Mouse (Mus musculus): ENCODE data around the gene Upk1b. TPM values are rescaled to one million over a fixed set of nuclear protein-coding genes. Genes with fewer than 3 reads are reported as not detected.

The Upk1b gene
- polyA plus RNA-seq, 1 experiment from 2014 or later: 1.8 TPM

DNA sequence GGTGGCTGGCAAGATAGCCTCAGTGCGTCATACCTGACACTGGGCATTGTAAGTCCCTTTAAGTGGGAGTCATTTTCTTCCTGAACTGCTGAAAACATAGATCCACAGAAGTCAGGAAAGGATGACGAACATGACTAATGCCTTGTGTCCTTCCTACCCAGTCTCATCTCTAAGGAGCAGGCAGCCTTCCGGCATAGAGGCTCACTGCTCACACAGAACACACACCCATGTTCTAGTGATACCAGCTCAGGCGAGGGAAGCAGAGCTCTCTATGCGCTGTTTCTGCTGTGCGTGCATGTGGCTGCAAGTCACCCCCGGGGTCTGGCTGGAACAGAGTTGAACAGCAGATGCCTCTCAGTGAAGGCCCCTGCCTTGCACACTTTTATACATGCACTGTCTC lies 14.8 kb downstream of the Upk1b start:
- ATAC-seq (ENCODE audit: insufficient read depth, low FRiP score, low TSS enrichment) (no peak), DNase-seq (ENCODE audit: low spot score) (no peak)
- 84% methylated on average over 7 of the region's 7 CpGs for WGBS
- Histone ChIP-seq H3K4me1 (ENCODE audit: control insufficient read depth, insufficient read depth, low read length) (no peaks in the 10 kb centered on the region), H3K9ac (ENCODE audit: low read length) (no peak overlapping the region), H3K9me3 (ENCODE audit: control insufficient read depth, low read length) (no peaks in the 10 kb centered on the region), H3K36me3 (ENCODE audit: control insufficient read depth, insufficient read depth, low read length) (no peaks in the 10 kb centered on the region), H3K4me2 (ENCODE audit: low read depth) (no peak overlapping the region), H3K4me3 (ENCODE audit: low read depth, low read length) (no peak overlapping the region), H3K27ac (ENCODE audit: low read depth, low read length) (no peak overlapping the region), H3K27me3 (ENCODE audit: control insufficient read depth, insufficient read depth, low read length) (no peaks in the 10 kb centered on the region)

- Histone ChIP-seq H3K27ac (ENCODE audit: low read depth, low read length) (no peak overlapping the region), H3K9ac (ENCODE audit: low read length) (no peak overlapping the region), H3K4me1 (ENCODE audit: control insufficient read depth, insufficient read depth, low read length) (no peaks in the 10 kb centered on the region), H3K27me3 (ENCODE audit: control insufficient read depth, insufficient read depth, low read length) (no peaks in the 10 kb centered on the region), H3K36me3 (ENCODE audit: control insufficient read depth, insufficient read depth, low read length) (no peaks in the 10 kb centered on the region), H3K9me3 (ENCODE audit: control insufficient read depth, low read length) (no peaks in the 10 kb centered on the region), H3K4me3 (ENCODE audit: low read depth, low read length) (no peak overlapping the region), H3K4me2 (ENCODE audit: low read depth) (no peak overlapping the region)
- ATAC-seq (ENCODE audit: insufficient read depth, low FRiP score, low TSS enrichment) (no peak), DNase-seq (ENCODE audit: low spot score) (no peak)
- WGBS: 60% methylated on average over 2 of the region's 2 CpGs
Measured at GRCm38 (mm10) chr16:38782524-38783067, 17.5 kb downstream of the Upk1b start.

DNA sequence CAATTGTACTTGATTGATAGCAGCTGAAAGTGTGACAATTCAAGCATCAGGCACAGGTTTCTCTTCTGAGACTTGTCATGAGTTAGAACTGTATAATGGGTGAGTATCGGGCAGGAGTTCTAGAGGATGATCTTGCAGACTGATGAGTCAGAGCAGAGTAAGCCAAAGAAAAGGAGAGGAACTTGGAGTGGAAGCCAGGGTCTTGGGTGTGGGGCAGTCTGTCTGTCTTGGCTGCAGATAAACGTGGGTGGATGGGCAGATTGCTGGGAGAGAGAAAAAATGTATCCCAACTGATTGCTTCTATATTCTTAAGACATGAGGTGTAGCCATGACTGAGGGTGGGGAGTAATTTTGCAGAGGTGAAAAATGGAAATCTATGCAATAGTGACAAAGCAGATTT lies 18.2 kb downstream of the Upk1b start:
- DNase-seq (ENCODE audit: low spot score): no peak
- Histone ChIP-seq H3K4me3 (ENCODE audit: low read depth, low read length) (no peak overlapping the region), H3K36me3 (ENCODE audit: control insufficient read depth, insufficient read depth, low read length) (no peaks in the 10 kb centered on the region), H3K4me1 (ENCODE audit: control insufficient read depth, insufficient read depth, low read length) (no peaks in the 10 kb centered on the region), H3K9me3 (ENCODE audit: control insufficient read depth, low read length) (no peaks in the 10 kb centered on the region), H3K9ac (ENCODE audit: low read length) (no peak overlapping the region), H3K4me2 (ENCODE audit: low read depth) (no peak overlapping the region), H3K27ac (ENCODE audit: low read depth, low read length) (no peak overlapping the region), H3K27me3 (ENCODE audit: control insufficient read depth, insufficient read depth, low read length) (no peaks in the 10 kb centered on the region)
- 80% methylated on average over 2 of the region's 2 CpGs for WGBS
- ATAC-seq (ENCODE audit: insufficient read depth, low FRiP score, low TSS enrichment): no peak

GRCm38 (mm10) chr16:38780960-38781572 lies 19.1 kb downstream of the Upk1b start:
- Histone ChIP-seq H3K9me3 (ENCODE audit: control insufficient read depth, low read length) (no peaks in the 10 kb centered on the region), H3K4me3 (ENCODE audit: low read depth, low read length) (no peak overlapping the region), H3K36me3 (ENCODE audit: control insufficient read depth, insufficient read depth, low read length) (no peaks in the 10 kb centered on the region), H3K9ac (ENCODE audit: low read length) (no peak overlapping the region), H3K4me1 (ENCODE audit: control insufficient read depth, insufficient read depth, low read length) (no peaks in the 10 kb centered on the region), H3K27ac (ENCODE audit: low read depth, low read length) (no peak overlapping the region), H3K27me3 (ENCODE audit: control insufficient read depth, insufficient read depth, low read length) (no peaks in the 10 kb centered on the region), H3K4me2 (ENCODE audit: low read depth) (no peak overlapping the region)
- 95% methylated on average over 7 of the region's 7 CpGs for WGBS
- no peak for DNase-seq (ENCODE audit: low spot score)
- ATAC-seq (ENCODE audit: insufficient read depth, low FRiP score, low TSS enrichment): no peak

DNA sequence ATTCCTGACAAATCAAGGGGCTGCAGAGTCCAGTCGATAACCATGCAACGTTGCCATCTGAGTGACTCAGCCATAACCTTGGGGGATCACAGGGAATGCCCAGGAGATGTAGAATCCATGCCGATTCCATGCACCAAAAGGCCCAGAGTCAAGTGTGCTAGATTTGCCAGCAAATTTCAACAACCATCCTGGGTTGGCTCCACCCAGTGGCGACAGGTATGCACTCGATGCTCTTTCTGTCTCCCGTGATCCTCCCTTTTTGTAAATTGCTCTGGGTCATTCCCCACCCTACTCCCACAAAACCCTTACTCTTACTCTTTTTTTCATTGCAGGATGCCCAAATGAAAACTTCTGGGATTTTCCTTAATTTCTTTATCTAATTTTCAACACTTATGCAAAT lies 23.8 kb downstream of the Upk1b start:
- Histone ChIP-seq H3K27ac (ENCODE audit: low read depth, low read length) (no peak overlapping the region), H3K9ac (ENCODE audit: low read length) (no peak overlapping the region), H3K4me1 (ENCODE audit: control insufficient read depth, insufficient read depth, low read length) (peaks cover 9% of the 10 kb centered on the region), H3K4me3 (ENCODE audit: low read depth, low read length) (no peak overlapping the region), H3K36me3 (ENCODE audit: control insufficient read depth, insufficient read depth, low read length) (no peaks in the 10 kb centered on the region), H3K4me2 (ENCODE audit: low read depth) (no peak overlapping the region), H3K27me3 (ENCODE audit: control insufficient read depth, insufficient read depth, low read length) (no peaks in the 10 kb centered on the region), H3K9me3 (ENCODE audit: control insufficient read depth, low read length) (no peaks in the 10 kb centered on the region)
- 64% methylated on average over 6 of the region's 6 CpGs for WGBS
- ATAC-seq (ENCODE audit: insufficient read depth, low FRiP score, low TSS enrichment) (no peak), DNase-seq (ENCODE audit: low spot score) (no peak)

GRCm38 (mm10) chr16:38774964-38775746 lies 25.0 kb downstream of the Upk1b start:
- Histone ChIP-seq H3K4me2 (ENCODE audit: low read depth) (no peak overlapping the region), H3K9ac (ENCODE audit: low read length) (no peak overlapping the region), H3K27me3 (ENCODE audit: control insufficient read depth, insufficient read depth, low read length) (no peaks in the 10 kb centered on the region), H3K27ac (ENCODE audit: low read depth, low read length) (no peak overlapping the region), H3K9me3 (ENCODE audit: control insufficient read depth, low read length) (no peaks in the 10 kb centered on the region), H3K4me1 (ENCODE audit: control insufficient read depth, insufficient read depth, low read length) (peaks cover 9% of the 10 kb centered on the region), H3K4me3 (ENCODE audit: low read depth, low read length) (no peak overlapping the region), H3K36me3 (ENCODE audit: control insufficient read depth, insufficient read depth, low read length) (no peaks in the 10 kb centered on the region)
- WGBS: 60% methylated on average over 7 of the region's 7 CpGs
- DNase-seq (ENCODE audit: low spot score) (no peak), ATAC-seq (ENCODE audit: insufficient read depth, low FRiP score, low TSS enrichment) (no peak)

DNA sequence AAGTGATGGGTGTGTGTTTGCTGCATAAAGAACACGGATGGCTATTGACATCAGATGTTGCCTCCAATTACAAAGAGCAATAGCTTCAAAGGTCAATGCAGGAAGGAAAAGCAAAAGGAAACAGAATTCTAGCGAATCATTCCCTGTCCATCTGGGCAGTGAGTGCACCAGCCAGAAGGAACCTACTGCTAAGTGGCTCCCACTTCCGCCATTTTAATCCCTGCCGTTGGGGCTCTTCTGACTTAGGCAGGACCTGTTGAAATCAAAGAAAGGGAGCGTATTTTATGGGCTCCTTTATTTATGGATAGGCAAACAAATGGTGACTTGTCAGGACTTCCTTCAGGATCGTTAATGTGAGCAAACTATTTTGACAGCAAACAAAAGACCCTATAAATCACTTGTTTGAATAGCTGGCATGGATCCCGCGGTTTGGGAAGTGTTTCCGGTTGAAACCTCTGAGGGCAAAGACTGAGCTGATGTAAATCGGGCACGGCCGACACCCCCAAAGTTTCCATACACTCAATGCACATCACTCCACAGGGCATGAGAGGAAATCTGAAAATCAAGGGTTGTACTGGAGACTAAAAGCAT lies 27.1 kb downstream of the Upk1b start:
- H3K27me3 ChIP-seq (ENCODE audit: control insufficient read depth, insufficient read depth, low read length): no peaks in the 10 kb centered on the region
- no peak overlapping the region for H3K27ac ChIP-seq (ENCODE audit: low read depth, low read length)
- no peak overlapping the region for H3K4me2 ChIP-seq (ENCODE audit: low read depth)
- 0 out of 2 replicates have a peak, but pooled peaks have one; percentile 35 for ATAC-seq (ENCODE audit: insufficient read depth, low FRiP score, low TSS enrichment)
- 18% methylated on average over 12 of the region's 12 CpGs for WGBS
- H3K4me1 ChIP-seq (ENCODE audit: control insufficient read depth, insufficient read depth, low read length): peaks cover 9% of the 10 kb centered on the region
- no peaks in the 10 kb centered on the region for H3K9me3 ChIP-seq (ENCODE audit: control insufficient read depth, low read length)
- H3K4me3 ChIP-seq (ENCODE audit: low read depth, low read length): no peak overlapping the region
- DNase-seq (ENCODE audit: low spot score): no peak
- no peak overlapping the region for H3K9ac ChIP-seq (ENCODE audit: low read length)
- no peaks in the 10 kb centered on the region for H3K36me3 ChIP-seq (ENCODE audit: control insufficient read depth, insufficient read depth, low read length)

GRCm38 (mm10) chr16:38771145-38771544 lies 29.0 kb downstream of the Upk1b start:
- no peaks in the 10 kb centered on the region for H3K9me3 ChIP-seq (ENCODE audit: control insufficient read depth, low read length)
- no peak overlapping the region for H3K27ac ChIP-seq (ENCODE audit: low read depth, low read length)
- 93% methylated on average over 6 of the region's 6 CpGs for WGBS
- DNase-seq (ENCODE audit: low spot score) (no peak), ATAC-seq (ENCODE audit: insufficient read depth, low FRiP score, low TSS enrichment) (no peak)
- peaks cover 9% of the 10 kb centered on the region for H3K4me1 ChIP-seq (ENCODE audit: control insufficient read depth, insufficient read depth, low read length)
- no peak overlapping the region for H3K4me2 ChIP-seq (ENCODE audit: low read depth)
- no peak overlapping the region for H3K4me3 ChIP-seq (ENCODE audit: low read depth, low read length)
- H3K9ac ChIP-seq (ENCODE audit: low read length): no peak overlapping the region
- no peaks in the 10 kb centered on the region for H3K36me3 ChIP-seq (ENCODE audit: control insufficient read depth, insufficient read depth, low read length)
- no peaks in the 10 kb centered on the region for H3K27me3 ChIP-seq (ENCODE audit: control insufficient read depth, insufficient read depth, low read length)
